19 mouse cellular contexts compared by ENCODE assay signal in the genomic region with DNA sequence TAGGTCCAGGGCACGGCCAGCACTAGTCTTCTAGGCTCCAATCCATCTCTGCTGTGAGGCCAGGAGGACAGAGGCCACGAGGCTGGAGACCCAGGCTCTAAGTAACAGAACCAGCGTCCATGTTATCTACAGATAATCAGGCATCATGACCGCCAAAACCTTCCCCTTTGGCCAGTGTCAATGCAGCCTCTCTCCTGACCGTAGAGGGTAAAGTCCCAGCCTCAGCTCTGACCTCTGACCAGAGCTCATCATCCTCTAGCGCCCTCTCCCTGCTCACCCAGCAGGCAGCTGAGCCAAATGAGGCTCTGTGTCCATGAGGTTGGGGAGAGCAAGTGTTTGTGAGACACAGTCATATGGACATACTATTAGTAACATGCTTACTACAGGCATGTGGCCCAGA. TPM values are rescaled to one million over a fixed set of nuclear protein-coding genes. Genes with fewer than 3 reads are reported as not detected.
DNase-seq lines count a peak whose midpoint lies in the region; ATAC-seq and TF ChIP-seq lines count a peak whose summit lies in the region.
"Had no signal": no experiment of that assay in that cellular context is flagged by ENCODE, and none has a peak within 500 bp of the region (broad histone marks: within the 10 kb centered on the region; RNA-seq: fewer than 3 reads in every experiment).

No protein-coding gene starts in this region.

- WGBS in kidney, adult 2 months: 57% methylated on average over 6 of the region's 6 CpGs
- WGBS in kidney, embryonic 15.5 days: 74% methylated on average over 6 of the region's 6 CpGs
- 78% methylated on average over 6 of the region's 6 CpGs for WGBS in lung, postnatal 0 days

- H3K4me2 ChIP-seq in kidney, embryonic 15.5 days: no peak overlapping the region
- no peak overlapping the region for H3K4me2 ChIP-seq in lung, postnatal 0 days (replicated peaks; ENCODE audit: low read depth, low read length)
- H3K4me2 ChIP-seq: embryonic facial prominence, embryonic 15.5 days; hindbrain, embryonic 13.5 days; midbrain, embryonic 12.5 days had no signal

- H3K27me3 ChIP-seq in kidney, adult 2 months (replicated peaks; ENCODE audit: control insufficient read depth, insufficient read depth, low read length): no peaks in the 10 kb centered on the region
- no peaks in the 10 kb centered on the region for H3K27me3 ChIP-seq in kidney, embryonic 15.5 days
- H3K27me3 ChIP-seq in lung, postnatal 0 days (replicated peaks; ENCODE audit: insufficient read depth, low read length): no peaks in the 10 kb centered on the region
- H3K27me3 ChIP-seq: embryonic facial prominence, embryonic 15.5 days; hindbrain, embryonic 13.5 days; midbrain, embryonic 12.5 days had no signal

- no peak overlapping the region for H3K9ac ChIP-seq in kidney, embryonic 15.5 days
- no peak overlapping the region for H3K9ac ChIP-seq in lung, postnatal 0 days (replicated peaks; ENCODE audit: low read depth)
- H3K9ac ChIP-seq: embryonic facial prominence, embryonic 15.5 days; hindbrain, embryonic 13.5 days; liver, embryonic 14.5 days; midbrain, embryonic 12.5 days had no signal

- peaks cover 23% of the 10 kb centered on the region for H3K4me1 ChIP-seq in kidney, adult 2 months (ENCODE audit: control insufficient read depth, insufficient read depth, low read length)
- H3K4me1 ChIP-seq in kidney, embryonic 15.5 days: peaks cover 48% of the 10 kb centered on the region
- H3K4me1 ChIP-seq in lung, postnatal 0 days (ENCODE audit: insufficient read depth, low read depth, low read length): peaks cover 57% of the 10 kb centered on the region

- H3K9me3 ChIP-seq in kidney, embryonic 15.5 days (replicated peaks): no peaks in the 10 kb centered on the region
- no peaks in the 10 kb centered on the region for H3K9me3 ChIP-seq in lung, postnatal 0 days (ENCODE audit: low read length)
- H3K9me3 ChIP-seq: embryonic facial prominence, embryonic 15.5 days; heart, embryonic 10.5 days; hindbrain, embryonic 13.5 days; limb, embryonic 10.5 days; midbrain, embryonic 12.5 days had no signal

- ATAC-seq in kidney, embryonic 15.5 days (replicated peaks; ENCODE audit: low FRiP score): no peak
- no peak for ATAC-seq in lung, postnatal 0 days
- ATAC-seq: forebrain, embryonic 14.5 days had no signal

- H3K4me3 ChIP-seq in gastrocnemius, adult 2 months: no peak overlapping the region
- no peak overlapping the region for H3K4me3 ChIP-seq in kidney, adult 2 months (ENCODE audit: insufficient read depth, low read depth, low read length)
- no peak overlapping the region for H3K4me3 ChIP-seq in kidney, embryonic 15.5 days (replicated peaks)
- H3K4me3 ChIP-seq in lung, postnatal 0 days (ENCODE audit: low read depth, low read length): no peak overlapping the region
- H3K4me3 ChIP-seq: embryonic facial prominence, embryonic 15.5 days; heart, embryonic 10.5 days; hindbrain, embryonic 13.5 days; limb, embryonic 10.5 days; midbrain, embryonic 12.5 days had no signal

- no peak for TF ChIP-seq CTCF in gastrocnemius, adult 2 months (IDR thresholded peaks at IDR 0.05)
- peak; percentile 59 for TF ChIP-seq CTCF in kidney, adult 2 months (conservative IDR thresholded peaks at IDR 0.05; ENCODE audit: insufficient read depth, insufficient read length, low read depth, low read length)
- TF ChIP-seq CTCF in lung, postnatal 0 days (IDR thresholded peaks at IDR 0.05): peak; percentile 21; the same call in 1 of the 2 replicates

- H3K27ac ChIP-seq in gastrocnemius, adult 2 months: peak overlapping the region; percentile 80
- H3K27ac ChIP-seq in kidney, adult 2 months (ENCODE audit: insufficient read depth, low read depth, low read length): no peak overlapping the region
- H3K27ac ChIP-seq in kidney, embryonic 15.5 days: no peak overlapping the region
- no peak overlapping the region for H3K27ac ChIP-seq in lung, postnatal 0 days (ENCODE audit: low read length)
- H3K27ac ChIP-seq: embryonic facial prominence, embryonic 15.5 days; heart, embryonic 10.5 days; hindbrain, embryonic 13.5 days; limb, embryonic 10.5 days; liver, embryonic 14.5 days; midbrain, embryonic 12.5 days had no signal

- no peak for TF ChIP-seq POLR2A in kidney, adult 2 months (IDR thresholded peaks at IDR 0.05; ENCODE audit: low read depth, low read length)

- no peak for DNase-seq in gastrocnemius, adult 2 months
- DNase-seq in gastrocnemius, adult 18-20 months (ENCODE audit: low spot score): no peak
- peak; percentile 68 for DNase-seq in kidney, adult 2 months
- no peak for DNase-seq in lung, postnatal 0 days (ENCODE audit: low spot score)
- DNase-seq in lung, postnatal 36 days: no peak
- DNase-seq in yolk sac, embryonic 10.5 days (ENCODE audit: low spot score): peak; percentile 71
- DNase-seq in layer of hippocampus, postnatal 25 days (ENCODE audit: extremely low spot score in 1 of 2, low spot score in 1 of 2): no peak
- DNase-seq: cerebellum, adult 11 months; cerebellum, adult 9-11 months; gastrocnemius, postnatal 10 days; right cerebral cortex, postnatal 14 days had no signal

- intact Hi-C loops in gastrocnemius, adult 2 months (cut with DNase I): no loop called here

- no peaks in the 10 kb centered on the region for H3K36me3 ChIP-seq in kidney, adult 2 months (ENCODE audit: control insufficient read depth, insufficient read depth, low read length)
- H3K36me3 ChIP-seq in kidney, embryonic 15.5 days: no peaks in the 10 kb centered on the region
- no peaks in the 10 kb centered on the region for H3K36me3 ChIP-seq in lung, postnatal 0 days (ENCODE audit: insufficient read depth, low read length)
- H3K36me3 ChIP-seq: embryonic facial prominence, embryonic 15.5 days; hindbrain, embryonic 13.5 days; limb, embryonic 10.5 days; midbrain, embryonic 12.5 days had no signal

- no peak for TF ChIP-seq EP300 in lung, postnatal 0 days (IDR thresholded peaks at IDR 0.05)

RNA-seq across cellular contexts. Expression of a gene that starts 42.3 kb away (rescaled TPM):
- total RNA-seq in gastrocnemius, adult 2 months (2021): 10 to 100 TPM; 27.1 to 30.9 TPM
- 10 to 100 TPM; 24.9 to 25.3 TPM for total RNA-seq in gastrocnemius, adult 18-20 months (2021)
- polyA plus RNA-seq in kidney, adult 2 months (2012; rRNA removed): 176 and 271 TPM in 2 replicates
- polyA plus RNA-seq in kidney, embryonic 15.5 days (2015; fragmentation: Nextera tagmentation; extraction: Ambion mirVana): 14.6 and 17.0 TPM in 2 replicates
- 45.4 and 50.6 TPM in 2 replicates for polyA plus RNA-seq in lung, postnatal 0 days (2015; fragmentation: Nextera tagmentation; extraction: Ambion mirVana)
- total RNA-seq in layer of hippocampus, postnatal 25 days (2021): 10 to 100 TPM; 50.6 to 53.1 TPM

Comparison
In these comparisons a context has a peak if more than half of its experiments do, and no peak if none do; other contexts are left out.
1. DNase-seq: peak in kidney, adult 2 months (single experiment) and yolk sac, embryonic 10.5 days (single experiment); none in gastrocnemius, adult 2 months (single experiment), gastrocnemius, adult 18-20 months (single experiment), lung, postnatal 0 days (single experiment), lung, postnatal 36 days (single experiment) and layer of hippocampus, postnatal 25 days (0 of 2).